20 mouse cellular contexts compared by ENCODE assay signal in genomic region chr10:9534552-9534951, GRCm38 (mm10).
DNase-seq lines count a peak whose midpoint lies in the region; ATAC-seq lines count a peak whose summit lies in the region.
"Had no signal": no experiment of that assay in that cellular context is flagged by ENCODE, and none has a peak within 500 bp of the region (broad histone marks: within the 10 kb centered on the region; RNA-seq: fewer than 3 reads in every experiment).

No protein-coding gene starts in this region.

- no peaks in the 10 kb centered on the region for H3K36me3 ChIP-seq in forebrain, embryonic 11.5 days (ENCODE audit: control insufficient read depth, insufficient read depth, low read length)
- H3K36me3 ChIP-seq in forebrain, embryonic 12.5 days (replicated peaks): no peaks in the 10 kb centered on the region
- H3K36me3 ChIP-seq in forebrain, embryonic 15.5 days: no peaks in the 10 kb centered on the region
- no peaks in the 10 kb centered on the region for H3K36me3 ChIP-seq in midbrain, embryonic 15.5 days (replicated peaks)
- H3K36me3 ChIP-seq: embryonic facial prominence, embryonic 13.5 days; heart, embryonic 12.5 days; limb, embryonic 13.5 days; liver, embryonic 15.5 days; neural tube, embryonic 13.5 days had no signal

- no peak overlapping the region for H3K4me3 ChIP-seq in forebrain, embryonic 11.5 days (ENCODE audit: low read depth, low read length)
- no peak overlapping the region for H3K4me3 ChIP-seq in forebrain, embryonic 12.5 days (replicated peaks)
- no peak overlapping the region for H3K4me3 ChIP-seq in forebrain, embryonic 15.5 days
- no peak overlapping the region for H3K4me3 ChIP-seq in midbrain, embryonic 15.5 days
- H3K4me3 ChIP-seq: embryonic facial prominence, embryonic 13.5 days; gastrocnemius, adult 2 months; heart, embryonic 12.5 days; left cerebral cortex, adult 2 months; limb, embryonic 13.5 days; liver, embryonic 15.5 days; neural tube, embryonic 13.5 days had no signal

- peak; percentile 35; the same call in 1 of the 2 replicates for ATAC-seq in forebrain, embryonic 11.5 days (replicated peaks; ENCODE audit: low FRiP score)
- no peak for ATAC-seq in forebrain, embryonic 12.5 days (ENCODE audit: low FRiP score)
- ATAC-seq in forebrain, embryonic 15.5 days (replicated peaks): peak; percentile 76
- peak; percentile 67 for ATAC-seq in midbrain, embryonic 15.5 days (replicated peaks)
- ATAC-seq in megakaryocyte progenitor cell, adult 5-6 weeks (replicated peaks; ENCODE audit: poor library complexity): no peak

- peaks cover 3% of the 10 kb centered on the region; the same call in 1 of the 2 replicates for H3K4me1 ChIP-seq in forebrain, embryonic 11.5 days (replicated peaks; ENCODE audit: control insufficient read depth, insufficient read depth, low read length)
- H3K4me1 ChIP-seq in forebrain, embryonic 12.5 days: peaks cover 33% of the 10 kb centered on the region
- peaks cover 15% of the 10 kb centered on the region; the same call in 1 of the 2 replicates for H3K4me1 ChIP-seq in forebrain, embryonic 15.5 days
- peaks cover 19% of the 10 kb centered on the region for H3K4me1 ChIP-seq in midbrain, embryonic 15.5 days
- H3K4me1 ChIP-seq: limb, embryonic 13.5 days; liver, embryonic 15.5 days had no signal

- H3K27ac ChIP-seq in forebrain, embryonic 11.5 days (ENCODE audit: low read depth, low read length): no peak overlapping the region
- no peak overlapping the region for H3K27ac ChIP-seq in forebrain, embryonic 12.5 days
- no peak overlapping the region for H3K27ac ChIP-seq in forebrain, embryonic 15.5 days (replicated peaks)
- H3K27ac ChIP-seq in midbrain, embryonic 15.5 days: no peak overlapping the region
- H3K27ac ChIP-seq: embryonic facial prominence, embryonic 13.5 days; gastrocnemius, adult 2 months; kidney, postnatal 0 days; left cerebral cortex, adult 2 months; limb, embryonic 13.5 days; liver, embryonic 15.5 days; neural tube, embryonic 13.5 days had no signal

- DNase-seq in forebrain, embryonic 11.5 days (ENCODE audit: low spot score): no peak
- DNase-seq in MN1 (ENCODE audit: low spot score): peak; percentile 38
- no peak for DNase-seq in right cerebral cortex, postnatal 4 days
- no peak for DNase-seq in cerebellum, adult 9-10 months
- DNase-seq: gastrocnemius, adult 2 months; heart, postnatal 36 days; kidney, adult 11 months; lung, postnatal 10 days; thymus, postnatal 25 days had no signal

- H3K9ac ChIP-seq in forebrain, embryonic 11.5 days (ENCODE audit: low read length): no peak overlapping the region
- H3K9ac ChIP-seq in forebrain, embryonic 12.5 days: no peak overlapping the region
- no peak overlapping the region for H3K9ac ChIP-seq in forebrain, embryonic 15.5 days (replicated peaks)
- H3K9ac ChIP-seq in midbrain, embryonic 15.5 days: no peak overlapping the region
- H3K9ac ChIP-seq: embryonic facial prominence, embryonic 13.5 days; heart, embryonic 12.5 days; limb, embryonic 13.5 days; liver, embryonic 15.5 days; neural tube, embryonic 13.5 days had no signal

- 58% methylated on average over 8 of the region's 8 CpGs for WGBS in forebrain, embryonic 11.5 days
- WGBS in forebrain, embryonic 12.5 days: 40% methylated on average over 8 of the region's 8 CpGs
- 22% methylated on average over 8 of the region's 8 CpGs for WGBS in forebrain, embryonic 15.5 days
- 25% methylated on average over 8 of the region's 8 CpGs for WGBS in midbrain, embryonic 15.5 days

- H3K27me3 ChIP-seq in forebrain, embryonic 11.5 days (ENCODE audit: control insufficient read depth, insufficient read depth, low read length): no peaks in the 10 kb centered on the region
- H3K27me3 ChIP-seq in forebrain, embryonic 12.5 days: peaks cover 9% of the 10 kb centered on the region
- no peaks in the 10 kb centered on the region for H3K27me3 ChIP-seq in forebrain, embryonic 15.5 days
- H3K27me3 ChIP-seq in midbrain, embryonic 15.5 days (replicated peaks): no peaks in the 10 kb centered on the region
- H3K27me3 ChIP-seq: embryonic facial prominence, embryonic 13.5 days; heart, embryonic 12.5 days; limb, embryonic 13.5 days; liver, embryonic 15.5 days; neural tube, embryonic 13.5 days had no signal

- no peak overlapping the region for H3K4me2 ChIP-seq in forebrain, embryonic 11.5 days (ENCODE audit: low read depth, low read length, severe bottlenecking)
- H3K4me2 ChIP-seq in forebrain, embryonic 12.5 days: no peak overlapping the region
- H3K4me2 ChIP-seq in forebrain, embryonic 15.5 days (replicated peaks): no peak overlapping the region
- no peak overlapping the region for H3K4me2 ChIP-seq in midbrain, embryonic 15.5 days
- H3K4me2 ChIP-seq: embryonic facial prominence, embryonic 13.5 days; heart, embryonic 12.5 days; limb, embryonic 13.5 days; liver, embryonic 15.5 days; neural tube, embryonic 13.5 days had no signal

- no peaks in the 10 kb centered on the region for H3K9me3 ChIP-seq in forebrain, embryonic 11.5 days (ENCODE audit: control insufficient read depth, low read length)
- H3K9me3 ChIP-seq in forebrain, embryonic 12.5 days: no peaks in the 10 kb centered on the region
- no peaks in the 10 kb centered on the region for H3K9me3 ChIP-seq in forebrain, embryonic 15.5 days
- no peaks in the 10 kb centered on the region for H3K9me3 ChIP-seq in midbrain, embryonic 15.5 days
- H3K9me3 ChIP-seq: embryonic facial prominence, embryonic 13.5 days; heart, embryonic 12.5 days; limb, embryonic 13.5 days; liver, embryonic 15.5 days; neural tube, embryonic 13.5 days had no signal

Comparison
In these comparisons a context has a peak if more than half of its experiments do, and no peak if none do; other contexts are left out.
1. ATAC-seq: peak in forebrain, embryonic 11.5 days (single experiment), forebrain, embryonic 15.5 days (single experiment) and midbrain, embryonic 15.5 days (single experiment); none in forebrain, embryonic 12.5 days (single experiment) and megakaryocyte progenitor cell, adult 5-6 weeks (single experiment).